Mouse (Mus musculus) limb, embryonic 11.5 days (tissue): Measurements from ENCODE around the gene Mansc1. TPM values are rescaled to one million over a fixed set of nuclear protein-coding genes. Genes with fewer than 3 reads are reported as not detected.

Experiments used
- ATAC-seq: fragments of 200-750 bp; cut with Nextera tagmentation; 2 replicates; pipeline ENCODE4 v1.8.0; 2017; ENCODE audit warnings: low read depth; ENCODE audit not compliant: insufficient number of reproducible peaks, low FRiP score, low TSS enrichment
- DNase-seq: peaks from one replicate; pipeline ENCODE4 v3.0.0-alpha.2; 2015; ENCODE audit warnings: low spot score
- H3K27ac ChIP-seq: fragments of 300-500 bp; sonication (generic); replicated peaks from 2 replicates; pipeline ENCODE4 v1.5.1; 2014; ENCODE audit warnings: low read depth, mild to moderate bottlenecking, low read length
- H3K27me3 ChIP-seq: fragments of 300-500 bp; sonication (generic); 2 replicates; pipeline ENCODE4 v1.6.1; 2014; ENCODE audit warnings: mild to moderate bottlenecking, low read length, mixed read lengths; ENCODE audit not compliant: control insufficient read depth, insufficient read depth
- H3K36me3 ChIP-seq: fragments of 300-500 bp; sonication (generic); 2 replicates; pipeline ENCODE4 v1.6.1; 2014; ENCODE audit warnings: mild to moderate bottlenecking, low read length, moderate library complexity, mixed read lengths; ENCODE audit not compliant: control insufficient read depth, insufficient read depth
- H3K4me1 ChIP-seq: fragments of 300-500 bp; sonication (generic); 2 replicates; pipeline ENCODE4 v1.6.1; 2014; ENCODE audit warnings: low read length, mixed read lengths; ENCODE audit not compliant: control insufficient read depth, insufficient read depth
- H3K4me2 ChIP-seq: fragments of 300-500 bp; sonication (generic); 2 replicates; pipeline ENCODE4 v1.6.1; 2014; ENCODE audit warnings: low read depth, mild to moderate bottlenecking, moderate library complexity; ENCODE audit not compliant: severe bottlenecking
- H3K4me3 ChIP-seq: fragments of 300-500 bp; sonication (generic); 2 replicates; pipeline ENCODE4 v1.5.1; 2014; ENCODE audit warnings: low read depth, low read length
- H3K9ac ChIP-seq: fragments of 300-500 bp; sonication (generic); 2 replicates; pipeline ENCODE4 v1.6.1; 2014; ENCODE audit warnings: mild to moderate bottlenecking, low read length
- H3K9me3 ChIP-seq: fragments of 300-500 bp; sonication (generic); 2 replicates; pipeline ENCODE4 v1.6.1; 2016; ENCODE audit warnings: low read length; ENCODE audit not compliant: control insufficient read depth
- WGBS: fragments of 180-500 bp; shearing (Covaris S2); extraction: QIAGEN DNeasy Blood & Tissue Kit; methylation state at CpG from one replicate; pipeline ENCODE4 v1.1.7; 2014; 5-methylcytosine and 5-hydroxymethylcytosine counted together
- polyA plus RNA-seq: library from polyadenylated mRNA; unstranded; fragments of >200 nt; fragmentation: Nextera tagmentation; extraction: Ambion mirVana; gene quantifications from 2 replicates; pipeline ENCODE4 v1.2.1, GENCODE M21; 2014

Mansc1 gene
- polyA plus RNA-seq, 1 experiment from 2014 or later = 0.33 TPM

GRCm38 (mm10) chr6:134601130-134601529, 31.2 kb downstream of the Mansc1 start:
- H3K4me1 ChIP-seq = peaks cover 9% of the 10 kb centered on the region
- 54% methylated on average over 7 of the region's 7 CpGs for WGBS
- H3K9ac ChIP-seq = no peak overlapping the region
- no peak overlapping the region for H3K4me3 ChIP-seq
- H3K27me3 ChIP-seq = no peaks in the 10 kb centered on the region
- H3K9me3 ChIP-seq = no peaks in the 10 kb centered on the region
- H3K4me2 ChIP-seq = no peak overlapping the region
- no peak for ATAC-seq
- DNase-seq = no peak
- H3K27ac ChIP-seq = no peak overlapping the region; the same call in 1 of the 2 replicates
- no peaks in the 10 kb centered on the region for H3K36me3 ChIP-seq

- Histone ChIP-seq H3K36me3 (no peaks in the 10 kb centered on the region), H3K9me3 (no peaks in the 10 kb centered on the region), H3K9ac (no peak overlapping the region), H3K27ac (no peak overlapping the region), H3K4me1 (peaks cover 9% of the 10 kb centered on the region), H3K4me3 (no peak overlapping the region), H3K27me3 (no peaks in the 10 kb centered on the region), H3K4me2 (no peak overlapping the region)
- DNase-seq = no peak
- ATAC-seq = no peak
- 78% methylated on average over 1 of the region's 1 CpGs for WGBS
Measured at GRCm38 (mm10) chr6:134599239-134599638, 33.0 kb downstream of the Mansc1 start.

- Histone ChIP-seq H3K9me3 (no peaks in the 10 kb centered on the region), H3K9ac (no peak overlapping the region), H3K4me2 (no peak overlapping the region), H3K27ac (no peak overlapping the region), H3K27me3 (no peaks in the 10 kb centered on the region), H3K4me1 (peaks cover 7% of the 10 kb centered on the region), H3K36me3 (no peaks in the 10 kb centered on the region), H3K4me3 (no peak overlapping the region)
- whole genome bisulfite sequencing = 88% methylated on average over 6 of the region's 6 CpGs
- ATAC-seq (no peak), DNase-seq (no peak)
Measured at GRCm38 (mm10) chr6:134597651-134598229, 34.5 kb downstream of the Mansc1 start.

- no peak overlapping the region; the same call in 1 of the 2 replicates for H3K4me2 ChIP-seq
- H3K27me3 ChIP-seq = no peaks in the 10 kb centered on the region
- no peaks in the 10 kb centered on the region for H3K4me1 ChIP-seq
- 88% methylated on average over 21 of the region's 21 CpGs for WGBS
- no peak overlapping the region for H3K4me3 ChIP-seq
- no peaks in the 10 kb centered on the region for H3K9me3 ChIP-seq
- ATAC-seq = no peak
- H3K36me3 ChIP-seq = no peaks in the 10 kb centered on the region
- no peak for DNase-seq
- H3K27ac ChIP-seq = no peak overlapping the region
- no peak overlapping the region for H3K9ac ChIP-seq
Measured at GRCm38 (mm10) chr6:134594569-134595442, 37.5 kb downstream of the Mansc1 start.

- H3K9ac ChIP-seq = no peak overlapping the region
- H3K27ac ChIP-seq = no peak overlapping the region
- no peak for DNase-seq
- H3K36me3 ChIP-seq = no peaks in the 10 kb centered on the region
- no peaks in the 10 kb centered on the region for H3K4me1 ChIP-seq
- 78% methylated on average over 2 of the region's 2 CpGs for WGBS
- no peak overlapping the region for H3K4me2 ChIP-seq
- no peaks in the 10 kb centered on the region for H3K9me3 ChIP-seq
- H3K4me3 ChIP-seq = no peak overlapping the region
- H3K27me3 ChIP-seq = no peaks in the 10 kb centered on the region
- ATAC-seq = no peak
Measured at GRCm38 (mm10) chr6:134591614-134592013, 40.7 kb downstream of the Mansc1 start.

- Histone ChIP-seq H3K27ac (no peak overlapping the region), H3K4me2 (no peak overlapping the region), H3K27me3 (no peaks in the 10 kb centered on the region), H3K4me3 (no peak overlapping the region), H3K36me3 (no peaks in the 10 kb centered on the region), H3K4me1 (no peaks in the 10 kb centered on the region), H3K9me3 (no peaks in the 10 kb centered on the region), H3K9ac (no peak overlapping the region)
- 83% methylated on average over 5 of the region's 5 CpGs for WGBS
- DNase-seq (no peak), ATAC-seq (no peak)
Measured at GRCm38 (mm10) chr6:134586241-134586640, 46.0 kb downstream of the Mansc1 start.

DNA sequence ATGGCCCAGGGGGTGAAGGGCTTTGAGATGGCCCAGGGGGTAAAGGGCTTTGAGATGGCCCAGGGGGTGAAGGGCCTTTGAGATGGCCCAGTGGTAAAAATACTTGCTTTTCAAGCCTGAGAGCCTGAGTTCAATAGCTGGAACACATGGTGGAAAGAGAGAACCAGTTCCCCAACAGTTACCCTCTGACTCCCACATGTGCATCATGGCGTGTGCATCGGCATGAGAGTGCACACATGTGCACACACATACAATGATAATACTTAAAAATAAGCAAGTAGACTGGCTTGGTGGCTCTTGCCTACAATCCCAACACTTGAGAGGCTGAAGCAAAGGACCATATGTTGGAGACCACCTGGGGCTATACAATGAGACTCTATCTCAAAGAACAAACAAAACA, 47.7 kb downstream of the Mansc1 start:
- no peak for ATAC-seq
- no peak overlapping the region for H3K4me3 ChIP-seq
- no peaks in the 10 kb centered on the region for H3K27me3 ChIP-seq
- H3K9me3 ChIP-seq = no peaks in the 10 kb centered on the region
- H3K4me1 ChIP-seq = no peaks in the 10 kb centered on the region
- no peak overlapping the region for H3K4me2 ChIP-seq
- no peaks in the 10 kb centered on the region for H3K36me3 ChIP-seq
- WGBS = 87% methylated on average over 2 of the region's 2 CpGs
- DNase-seq = no peak
- no peak overlapping the region for H3K27ac ChIP-seq
- no peak overlapping the region for H3K9ac ChIP-seq

GRCm38 (mm10) chr6:134582110-134582509, 50.2 kb downstream of the Mansc1 start:
- no peak overlapping the region for H3K4me2 ChIP-seq
- no peaks in the 10 kb centered on the region for H3K27me3 ChIP-seq
- no peaks in the 10 kb centered on the region for H3K36me3 ChIP-seq
- no peaks in the 10 kb centered on the region for H3K9me3 ChIP-seq
- DNase-seq (no peak), ATAC-seq (no peak)
- 89% methylated on average over 5 of the region's 5 CpGs for WGBS
- H3K4me3 ChIP-seq = no peak overlapping the region
- no peak overlapping the region for H3K9ac ChIP-seq
- H3K27ac ChIP-seq = no peak overlapping the region
- H3K4me1 ChIP-seq = no peaks in the 10 kb centered on the region
